Mouse (Mus musculus): ENCODE results near the gene Jph3.

Jph3 gene

DNA sequence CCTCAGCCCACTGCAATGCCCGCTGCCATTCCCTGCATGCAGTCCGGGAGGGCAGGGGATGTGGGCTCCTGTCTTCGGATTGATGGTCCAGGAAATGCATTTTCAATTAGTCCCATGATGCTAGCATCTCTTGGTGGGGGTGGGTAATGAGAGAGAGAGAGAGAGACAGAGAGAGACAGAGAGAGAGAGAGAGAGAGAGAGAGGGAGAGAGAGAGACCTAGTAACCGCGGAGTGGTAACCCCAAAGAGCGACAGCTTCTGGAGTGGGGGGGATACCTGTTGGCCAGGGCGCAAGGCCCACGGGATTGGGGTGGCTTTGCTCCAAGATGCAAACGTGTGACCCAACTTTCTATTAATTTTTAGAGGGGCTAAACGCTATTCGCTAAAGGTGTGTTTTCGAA lies at the start of gene Jph3:
Gene Jph3, plus strand, starts transcription at position 301 of the 400 bp plus-strand sequence.
- in situ Hi-C loops (cut with MboI; ENCODE audit: unreplicated experiment in 2 of 2): no loop called here

DNA sequence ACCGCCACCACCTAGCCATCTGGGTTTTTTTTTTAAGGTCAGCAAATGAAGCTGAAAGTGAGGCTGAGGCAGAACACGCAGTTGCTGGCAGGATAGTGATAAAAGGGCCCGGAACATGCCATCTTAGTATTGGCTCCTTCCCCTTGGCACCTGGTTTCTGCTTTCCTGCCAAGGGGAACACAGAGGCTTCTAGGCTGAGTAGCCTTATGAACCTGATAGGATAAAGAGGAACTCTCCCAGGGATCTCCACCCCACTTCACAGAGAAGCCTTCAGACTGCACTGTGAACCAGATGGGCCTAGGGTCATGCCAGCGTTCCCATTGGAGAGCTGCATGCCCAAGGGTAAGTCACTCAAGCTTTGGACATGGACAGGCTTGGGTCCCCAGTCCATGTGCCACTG lies 48.5 kb upstream of the Jph3 start:
- in situ Hi-C loops (cut with MboI; ENCODE audit: unreplicated experiment in 2 of 2): loop anchor here (10.0 kb wide), 2 partner anchors 76 to 566 kb away; partner anchors contain the start of gene Foxc2 (in 1 of the 2)

DNA sequence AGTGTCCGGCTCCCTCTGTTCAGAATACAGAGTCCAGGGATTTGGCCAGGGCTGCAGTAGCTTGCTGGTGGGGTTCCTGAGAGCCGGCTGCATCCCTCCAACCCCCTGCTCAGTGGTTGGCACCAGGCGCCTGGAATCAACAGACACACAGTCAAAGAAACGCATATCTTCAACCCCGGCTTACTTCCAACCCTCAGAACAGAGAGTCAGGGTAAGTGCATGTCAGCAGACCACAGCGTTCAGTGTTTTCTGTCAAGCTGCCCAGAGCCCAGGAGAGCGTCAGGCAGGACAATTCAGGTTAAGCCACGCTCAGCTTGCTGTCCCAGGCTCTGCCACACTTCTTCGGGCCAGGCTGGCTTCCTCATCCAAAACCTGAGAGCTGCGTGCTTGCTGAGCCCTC lies 48.0 kb upstream of the Jph3 start:
- in situ Hi-C loops (cut with MboI; ENCODE audit: unreplicated experiment in 2 of 2): loop anchor here (10.0 kb wide), 2 partner anchors 77 to 567 kb away; partner anchors contain the start of gene Foxc2 (in 1 of the 2)

DNA sequence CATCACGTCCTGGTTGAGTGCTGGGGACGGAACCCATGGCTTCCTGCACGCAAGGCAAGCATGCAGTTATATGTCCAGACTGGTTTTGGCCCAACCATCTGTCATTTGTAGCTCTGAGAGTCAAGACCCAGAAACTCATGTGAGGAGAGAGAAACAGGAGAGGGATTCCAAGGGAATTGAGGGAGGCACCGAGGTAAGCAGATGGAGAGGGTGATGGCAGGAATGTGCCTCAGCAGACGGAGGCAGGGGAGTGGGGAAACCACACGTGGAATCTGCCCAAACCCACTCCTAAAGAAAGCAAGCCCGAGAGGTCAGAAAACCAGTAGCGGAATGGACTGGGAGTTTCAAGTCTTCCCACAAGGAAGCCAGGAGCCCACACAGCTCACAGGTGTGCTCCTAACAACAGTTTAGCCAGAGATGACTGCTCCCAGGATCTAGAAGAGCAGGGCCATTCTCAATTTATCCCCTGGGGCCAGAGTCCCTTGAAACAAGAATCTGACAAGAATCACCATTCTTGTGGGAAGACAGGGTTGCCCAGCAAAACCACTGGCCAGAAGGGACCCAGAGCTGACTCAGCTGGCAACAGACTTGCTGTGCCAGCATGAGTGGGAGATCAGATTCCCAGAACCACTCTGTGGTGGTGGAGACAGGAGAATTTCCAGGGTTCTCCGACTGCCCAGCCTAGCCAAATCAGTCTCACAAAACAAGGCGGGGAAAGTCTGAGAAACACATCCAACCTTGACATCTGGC lies 46.2 kb upstream of the Jph3 start:
- in situ Hi-C loops (cut with MboI; ENCODE audit: unreplicated experiment in 2 of 2): loop anchor here (10.0 kb wide), 2 partner anchors 78 to 568 kb away; partner anchors contain the start of gene Foxc2 (in 1 of the 2)

DNA sequence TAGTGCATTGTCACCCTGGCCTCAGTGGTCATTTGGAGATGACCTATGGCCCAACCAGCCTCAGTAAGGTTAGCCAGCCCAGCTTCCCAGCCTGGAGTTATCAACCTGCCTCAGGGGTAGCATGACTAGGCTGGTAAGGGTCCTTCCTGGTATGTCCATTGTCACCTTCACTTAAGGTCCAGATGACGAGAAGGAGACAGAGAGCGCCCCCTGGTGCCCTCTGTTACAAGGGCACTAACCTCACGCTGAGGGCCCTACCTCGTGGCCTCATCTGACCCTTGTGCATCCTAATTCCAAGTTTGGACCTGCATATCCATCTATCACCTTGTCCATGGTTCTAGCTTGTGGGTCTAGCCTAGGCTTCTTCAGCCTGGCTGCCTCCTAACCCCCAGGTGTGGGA lies 44.0 kb upstream of the Jph3 start:
- in situ Hi-C loops (cut with MboI; ENCODE audit: unreplicated experiment in 2 of 2): loop anchor here (5.0 to 10.0 kb wide), 3 partner anchors 81 to 571 kb away; partner anchors contain the start of gene Foxc2 (in 1 of the 2)

DNA sequence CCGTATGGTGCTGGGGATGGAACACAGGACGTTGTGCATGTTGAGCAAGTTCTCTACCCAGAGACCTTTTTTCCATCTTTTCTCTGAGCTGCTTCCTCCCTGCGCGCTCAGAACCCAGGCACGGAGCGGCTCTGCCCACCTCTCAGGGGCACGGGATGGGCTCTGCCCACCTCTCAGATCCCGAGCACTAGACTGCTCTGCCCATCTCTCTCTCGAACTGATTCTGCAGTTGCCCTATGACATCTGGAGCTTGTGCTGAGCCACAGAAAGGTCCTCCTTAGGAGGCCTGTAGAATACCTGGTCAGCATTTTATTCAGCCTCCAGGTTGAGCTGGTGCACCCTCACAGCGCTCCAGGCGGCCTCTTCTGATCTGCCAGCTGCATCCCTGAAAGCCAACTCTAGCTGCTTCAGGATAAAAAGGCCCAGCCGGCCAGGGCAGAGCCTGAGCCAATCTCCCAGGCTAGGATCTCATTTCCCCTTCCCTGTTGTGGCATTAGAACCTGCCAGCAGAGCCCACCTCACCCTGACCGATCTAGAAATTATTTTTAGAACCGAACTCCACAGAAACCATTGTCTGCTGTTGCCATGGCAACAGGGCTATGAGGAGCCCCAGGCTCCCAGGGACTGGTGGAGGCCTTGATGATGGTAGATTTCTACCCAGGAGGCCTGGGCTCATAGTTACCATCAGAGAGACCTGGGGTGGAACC lies 41.8 kb upstream of the Jph3 start:
- in situ Hi-C loops (cut with MboI; ENCODE audit: unreplicated experiment in 2 of 2): loop anchor here (5.0 to 10.0 kb wide), 3 partner anchors 83 to 573 kb away; partner anchors contain the start of gene Foxc2 (in 1 of the 2)

DNA sequence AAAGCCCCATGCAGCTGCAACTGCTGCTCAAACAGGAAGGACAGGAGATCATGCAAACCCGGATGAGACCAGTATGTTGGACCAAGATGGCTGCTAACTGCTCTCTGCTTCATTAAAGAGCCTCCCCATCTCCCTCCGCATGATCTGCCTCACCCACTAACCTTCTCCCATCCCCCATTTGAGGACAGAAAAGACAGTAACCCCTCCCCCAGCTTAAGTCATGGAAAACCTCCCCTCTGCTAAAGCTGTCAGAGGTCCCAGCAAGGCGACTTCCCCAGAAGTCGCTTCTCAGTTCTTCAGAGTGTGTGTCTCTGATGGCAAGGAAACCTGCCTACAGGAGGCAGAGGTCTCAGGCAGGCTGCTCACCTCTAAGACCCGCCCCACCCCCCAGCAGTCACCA lies 40.9 kb upstream of the Jph3 start:
- in situ Hi-C loops (cut with MboI; ENCODE audit: unreplicated experiment in 2 of 2): loop anchor here (5.0 to 10.0 kb wide), 3 partner anchors 84 to 574 kb away; partner anchors contain the start of gene Foxc2 (in 1 of the 2)

DNA sequence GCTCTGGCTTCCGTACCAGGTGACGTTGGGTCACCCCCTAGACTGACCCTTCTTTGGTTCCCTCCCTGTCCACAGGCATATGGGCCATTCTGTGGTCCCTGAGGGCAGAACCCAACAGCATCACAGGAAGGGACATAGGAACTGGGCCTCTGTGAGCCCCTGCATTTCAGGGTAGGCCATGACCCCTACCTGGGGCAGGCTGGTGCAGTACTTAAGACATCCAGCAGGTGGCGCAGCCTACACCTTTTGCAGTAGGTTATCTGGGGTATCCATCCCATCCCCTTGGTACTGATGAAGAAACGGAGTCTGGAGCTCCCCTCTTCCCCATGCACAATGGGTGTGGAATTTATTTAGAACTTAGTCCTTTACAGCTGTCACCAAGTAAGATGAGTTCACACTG lies 35.0 kb upstream of the Jph3 start:
- in situ Hi-C loops (cut with MboI; ENCODE audit: unreplicated experiment in 2 of 2): loop anchor here (5.0 to 10.0 kb wide), 3 partner anchors 150 to 240 kb away; no protein-coding TSS in a partner anchor

DNA sequence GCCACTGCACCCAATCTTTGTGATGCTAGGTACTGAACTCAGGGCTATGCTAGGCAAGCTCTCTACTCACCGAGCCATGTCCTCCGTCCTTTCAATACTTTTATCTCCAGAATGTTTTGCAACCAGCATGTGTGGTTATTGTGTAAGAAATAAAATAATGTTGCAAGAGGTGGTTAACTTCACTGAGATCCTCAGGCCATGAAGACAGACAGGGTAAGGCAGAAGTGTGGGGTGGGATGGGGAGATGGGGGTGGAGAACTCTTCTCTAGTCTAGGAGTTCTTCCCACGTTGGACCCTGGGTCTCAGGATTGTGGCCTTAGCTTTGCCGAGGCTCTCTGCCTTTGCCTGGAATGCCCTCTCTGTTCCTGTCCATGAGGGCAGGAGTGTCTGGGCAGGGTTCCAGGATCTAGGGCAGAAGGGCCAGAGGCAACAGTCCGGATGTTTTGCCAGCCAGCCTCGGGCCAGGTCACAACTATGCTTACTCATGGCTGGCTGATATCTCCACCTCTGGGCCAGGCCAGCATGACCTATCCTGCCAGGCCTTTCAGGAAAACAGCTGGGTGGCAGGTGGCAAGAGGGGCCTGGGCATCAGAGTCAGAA lies 33.7 kb upstream of the Jph3 start:
- in situ Hi-C loops (cut with MboI; ENCODE audit: unreplicated experiment in 2 of 2): loop anchor here (5.0 to 10.0 kb wide), 3 partner anchors 137 to 239 kb away; no protein-coding TSS in a partner anchor

DNA sequence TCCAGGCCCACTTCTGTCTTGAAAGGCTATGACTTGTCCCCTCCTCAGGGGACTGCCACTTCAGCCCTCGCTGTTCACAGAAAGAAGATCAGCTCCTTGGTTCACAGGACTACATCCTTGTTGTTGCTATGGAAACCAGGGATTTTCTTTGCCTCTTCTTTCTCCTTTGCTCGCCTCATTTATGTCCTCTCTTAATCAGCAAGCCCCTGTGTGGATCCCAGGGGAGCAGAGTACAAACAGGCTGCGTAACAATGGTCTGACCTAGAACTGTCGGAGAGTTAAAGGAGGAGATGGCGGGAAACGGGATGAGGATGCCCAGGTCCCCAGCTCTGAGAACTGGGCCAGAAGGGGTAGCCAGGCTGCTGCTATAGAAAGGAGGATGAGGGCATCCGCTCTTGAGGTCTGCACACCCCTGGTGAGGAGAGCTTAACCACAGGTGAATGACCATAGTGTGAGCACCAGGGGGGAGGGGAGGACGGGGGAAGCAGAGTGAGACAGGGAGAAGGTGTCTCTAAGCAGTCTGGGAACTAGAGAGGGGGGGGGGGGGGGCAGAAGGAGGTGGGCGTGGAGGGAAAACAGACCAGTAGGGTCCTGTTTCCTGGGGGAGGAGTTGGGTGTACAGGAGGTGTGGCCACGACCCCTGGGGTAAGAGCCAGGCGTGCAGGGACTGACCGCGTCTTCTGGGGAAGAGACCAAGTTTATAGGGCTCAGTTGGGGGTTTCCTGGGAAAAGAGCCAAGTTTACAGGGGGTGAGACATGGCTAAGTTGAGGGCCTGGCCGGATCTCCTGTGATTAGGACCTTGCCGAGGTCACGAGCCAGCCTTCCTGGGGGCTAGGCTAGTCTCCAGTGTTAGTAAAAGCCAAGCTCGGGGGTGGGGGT lies 31.4 kb upstream of the Jph3 start:
- in situ Hi-C loops (cut with MboI; ENCODE audit: unreplicated experiment in 2 of 2): loop anchor here (5.0 to 10.0 kb wide), 3 partner anchors 134 to 237 kb away; no protein-coding TSS in a partner anchor

DNA sequence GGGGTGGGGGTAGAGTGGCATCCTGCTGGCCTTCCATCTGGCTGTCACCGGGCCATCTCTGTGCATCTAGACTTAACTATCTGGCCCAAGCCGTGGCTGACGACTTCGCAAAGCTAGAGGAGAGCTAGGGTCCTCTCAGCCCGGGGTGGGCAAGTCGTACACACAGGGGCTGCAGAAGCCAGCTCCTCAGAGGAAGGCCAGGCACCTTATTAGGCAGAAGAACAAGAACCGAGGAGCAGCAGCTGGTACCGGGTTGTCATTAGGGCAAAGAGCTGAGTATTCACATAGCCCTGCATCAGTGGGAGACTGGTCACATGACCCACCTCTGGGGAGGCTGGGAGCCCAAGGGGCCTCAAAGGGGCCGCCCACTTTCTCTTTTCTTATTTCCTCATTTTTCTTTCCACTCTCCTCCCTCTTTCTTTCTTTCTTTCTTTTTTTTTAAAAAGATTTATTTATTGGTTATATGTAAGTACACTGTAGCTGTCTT lies 30.8 kb upstream of the Jph3 start:
- in situ Hi-C loops (cut with MboI; ENCODE audit: unreplicated experiment in 2 of 2): loop anchor here (5.0 to 10.0 kb wide), 3 partner anchors 134 to 236 kb away; no protein-coding TSS in a partner anchor

DNA sequence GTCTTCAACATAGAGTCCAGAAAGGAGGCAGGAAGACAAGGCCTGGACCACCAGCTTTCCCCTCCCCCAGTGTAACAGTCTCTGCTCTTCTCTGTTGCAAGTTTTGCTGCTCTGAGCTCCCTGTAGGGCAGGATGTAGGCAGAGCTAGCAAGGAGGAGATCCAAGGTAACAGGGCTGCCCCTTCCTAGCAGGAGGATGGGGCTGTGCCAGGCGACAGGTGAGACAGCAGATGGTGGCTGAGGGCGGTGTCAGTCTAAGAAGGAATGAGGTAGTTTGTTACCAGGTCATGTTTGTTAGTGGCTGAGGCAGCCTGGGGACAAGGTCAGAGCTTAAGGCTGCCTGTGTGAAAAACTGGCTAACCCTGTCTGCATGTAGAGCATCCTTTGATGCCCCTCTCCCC lies 29.5 kb upstream of the Jph3 start:
- in situ Hi-C loops (cut with MboI; ENCODE audit: unreplicated experiment in 2 of 2): loop anchor here (5.0 to 10.0 kb wide), 3 partner anchors 132 to 235 kb away; no protein-coding TSS in a partner anchor

DNA sequence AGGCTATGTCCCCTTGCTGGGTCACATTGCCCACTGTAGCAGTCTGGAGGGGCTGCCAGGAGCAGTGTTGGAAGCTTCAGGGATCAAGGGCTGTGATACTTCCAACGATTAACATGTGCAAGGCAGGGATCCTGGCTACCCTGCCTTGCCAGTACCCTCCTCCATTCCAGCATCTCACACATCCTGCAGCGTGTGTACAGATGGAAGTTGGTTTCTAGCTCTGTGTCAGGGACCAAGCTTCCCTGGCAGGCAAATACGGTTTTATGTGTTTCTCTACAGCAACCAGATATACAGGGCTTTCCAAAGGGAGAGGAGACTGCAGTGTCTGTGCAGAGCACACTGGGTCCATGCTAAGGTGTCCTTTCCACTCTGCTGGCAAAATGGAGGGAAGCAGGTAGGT lies 24.2 kb upstream of the Jph3 start:
- in situ Hi-C loops (cut with MboI; ENCODE audit: unreplicated experiment in 2 of 2): no loop called here

DNA sequence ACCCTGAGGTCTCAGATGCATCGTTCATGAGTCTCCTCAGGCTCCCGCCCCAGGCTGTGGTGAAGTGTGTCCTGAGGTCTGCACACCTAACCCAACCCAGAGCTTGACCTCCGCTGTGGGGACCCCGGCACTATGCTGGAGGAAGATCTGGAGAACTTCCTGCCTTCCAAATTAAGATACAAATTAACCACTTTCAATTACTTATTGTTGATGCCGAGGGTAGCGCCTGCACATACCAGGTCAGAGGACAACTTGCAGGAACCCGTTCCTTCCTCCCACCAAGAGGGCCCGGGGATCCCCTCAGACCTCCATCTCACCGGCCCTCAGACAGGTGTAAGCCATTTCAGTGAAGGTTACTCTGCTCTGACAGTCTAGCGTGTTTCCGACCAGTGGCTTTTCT lies 22.5 kb upstream of the Jph3 start:
- in situ Hi-C loops (cut with MboI; ENCODE audit: unreplicated experiment in 2 of 2): no loop called here

DNA sequence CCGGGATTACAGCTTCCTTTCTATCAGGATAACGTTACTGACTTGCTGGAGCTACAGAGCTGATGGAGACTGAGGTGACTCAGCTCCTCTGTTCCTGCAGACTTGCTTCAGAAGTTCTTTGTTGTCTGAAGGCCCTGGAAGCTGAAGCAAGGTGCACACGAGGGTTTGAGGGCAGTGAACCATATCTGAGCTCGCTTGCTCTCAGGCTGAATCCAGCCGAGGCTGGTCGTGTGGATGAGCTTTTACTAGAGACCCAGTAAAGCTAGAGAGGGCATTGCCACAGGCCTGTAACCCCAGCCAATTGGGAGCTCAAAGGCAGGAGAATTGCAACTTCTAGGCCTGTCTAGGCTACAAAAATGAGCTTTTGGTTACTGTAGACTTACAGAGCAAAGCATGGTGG lies 21.0 kb upstream of the Jph3 start:
- in situ Hi-C loops (cut with MboI; ENCODE audit: unreplicated experiment in 2 of 2): no loop called here

DNA sequence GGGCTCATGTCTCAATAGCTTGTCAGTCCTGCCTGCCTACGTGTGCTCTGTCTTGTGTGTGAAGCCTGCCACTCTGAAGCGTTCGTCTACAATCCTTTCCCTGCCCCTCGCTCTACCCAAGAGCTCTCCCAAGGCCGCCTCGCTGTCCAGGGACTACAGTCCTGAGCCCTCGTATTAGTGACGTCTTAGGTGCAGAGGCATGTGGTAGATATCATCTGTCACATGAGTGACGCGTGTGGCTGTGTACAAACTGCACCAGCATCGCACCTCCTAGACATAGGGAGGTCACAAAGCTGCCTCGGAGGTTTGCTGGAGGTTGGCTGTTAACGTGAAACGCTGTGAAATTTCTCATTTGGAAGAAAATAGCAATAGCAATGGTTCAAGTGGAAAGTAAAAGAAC lies 11.9 kb upstream of the Jph3 start:
- in situ Hi-C loops (cut with MboI; ENCODE audit: unreplicated experiment in 2 of 2): no loop called here

DNA sequence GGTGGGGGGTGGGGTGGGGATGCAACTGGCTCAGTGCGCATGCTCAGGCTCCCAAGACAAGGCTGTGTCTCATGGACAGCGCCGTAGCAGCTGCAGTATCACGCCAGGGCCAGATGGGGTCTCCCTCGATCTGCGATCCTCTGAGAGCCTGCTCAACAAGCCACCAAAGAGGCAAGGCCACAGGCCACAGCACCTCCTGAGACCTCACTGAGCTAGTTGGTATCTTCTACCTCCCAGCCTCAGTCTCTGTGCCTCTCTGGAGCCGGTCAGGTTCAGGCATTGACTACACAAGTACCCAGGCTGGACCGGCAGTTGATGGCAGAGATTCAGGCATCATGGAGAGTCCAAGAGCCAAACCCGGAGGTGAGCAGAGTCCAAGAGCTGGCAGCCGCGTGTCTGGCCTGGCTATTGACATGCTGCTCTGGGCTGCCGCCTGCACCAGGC lies 11.4 kb upstream of the Jph3 start:
- in situ Hi-C loops (cut with MboI; ENCODE audit: unreplicated experiment in 2 of 2): no loop called here

DNA sequence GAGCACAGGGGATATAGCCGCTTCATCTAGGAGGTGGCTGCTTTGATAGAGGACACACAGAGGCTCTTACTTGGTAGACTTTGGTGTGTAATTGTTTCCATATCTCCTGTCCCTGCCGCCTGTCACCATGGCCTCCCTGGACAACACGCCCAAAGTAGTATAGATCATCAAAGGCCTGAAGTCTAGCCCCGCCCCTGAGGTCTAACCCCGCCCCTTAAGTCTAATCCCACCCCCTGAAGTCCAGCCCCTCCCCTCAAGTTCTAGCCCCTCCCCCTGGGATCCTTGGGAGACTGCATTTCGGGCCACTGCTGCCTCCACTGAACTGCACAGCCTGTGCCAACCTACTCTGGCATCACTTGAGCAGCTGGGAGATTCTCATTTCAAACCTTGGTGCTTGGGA lies 10.5 kb upstream of the Jph3 start:
- in situ Hi-C loops (cut with MboI; ENCODE audit: unreplicated experiment in 2 of 2): no loop called here

DNA sequence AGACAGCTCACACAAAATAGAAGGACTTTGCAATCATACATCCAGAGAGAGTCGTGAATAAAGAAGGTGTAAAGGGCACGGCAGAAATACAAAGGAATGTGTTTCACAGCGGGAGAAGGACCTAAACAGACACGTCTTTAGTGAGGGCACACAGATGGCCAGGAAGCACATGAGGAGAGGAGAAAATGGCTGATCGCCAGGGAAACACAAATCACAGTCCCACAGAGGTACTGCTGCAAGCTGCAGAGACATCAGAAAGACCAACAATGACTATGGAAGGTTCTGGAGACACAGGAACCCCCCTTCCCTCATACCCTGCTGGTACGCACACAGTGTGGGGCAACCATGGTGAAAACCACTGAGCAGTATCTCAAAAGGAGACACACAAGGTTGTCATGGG lies 8.4 kb upstream of the Jph3 start:
- in situ Hi-C loops (cut with MboI; ENCODE audit: unreplicated experiment in 2 of 2): no loop called here

DNA sequence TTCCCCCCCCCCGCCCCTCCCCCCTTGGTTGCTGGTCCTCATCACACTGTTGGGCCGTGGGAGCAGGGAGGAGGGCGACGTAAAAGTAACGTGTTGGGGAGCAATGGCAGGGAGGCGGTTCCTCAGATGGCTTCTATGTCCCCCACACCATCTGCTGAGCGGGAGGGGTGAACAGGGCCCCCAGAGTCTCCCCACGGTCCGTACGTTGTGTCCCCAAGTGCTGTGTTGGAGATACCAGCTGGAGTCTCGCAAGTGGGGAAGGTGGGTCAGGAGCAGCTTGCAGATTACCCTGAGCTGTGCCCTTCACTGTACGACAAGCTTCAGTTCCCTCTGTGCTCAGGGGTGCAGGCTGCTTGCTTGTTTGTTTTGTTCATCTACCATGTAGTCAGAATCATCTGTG lies 5.6 kb upstream of the Jph3 start:
- in situ Hi-C loops (cut with MboI; ENCODE audit: unreplicated experiment in 2 of 2): no loop called here
